Mouse (Mus musculus) midbrain, embryonic 14.5 days (tissue): Measurements from ENCODE around the gene Tmem40. TPM values are rescaled to one million over a fixed set of nuclear protein-coding genes. Genes with fewer than 3 reads are reported as not detected.

Experiments
- ATAC-seq: fragments of 200-750 bp; cut with Nextera tagmentation; 2 replicates; pipeline ENCODE4 v1.8.0; 2017; ENCODE audit warnings: moderate number of reproducible peaks, moderate library complexity; ENCODE audit not compliant: low FRiP score, low TSS enrichment
- DNase-seq: peaks from one replicate; pipeline ENCODE4 v3.0.0-alpha.2; 2015
- H3K27ac ChIP-seq: fragments of 300-500 bp; sonication (generic); replicated peaks from 2 replicates; pipeline ENCODE4 v1.5.1; 2014; ENCODE audit warnings: mild to moderate bottlenecking, low read depth, low read length, moderate library complexity
- H3K27me3 ChIP-seq: fragments of 300-500 bp; sonication (generic); 2 replicates; pipeline ENCODE4 v1.6.1; 2014; ENCODE audit warnings: low read length, control low read depth, mixed read lengths; ENCODE audit not compliant: control insufficient read depth, insufficient read depth
- H3K36me3 ChIP-seq: fragments of 300-500 bp; sonication (generic); 2 replicates; pipeline ENCODE4 v1.6.1; 2014; ENCODE audit warnings: low read length, control low read depth; ENCODE audit not compliant: control insufficient read depth, insufficient read depth
- H3K4me1 ChIP-seq: fragments of 300-500 bp; sonication (generic); 2 replicates; pipeline ENCODE4 v1.6.1; 2014; ENCODE audit warnings: mild to moderate bottlenecking, antibody characterized with exemption, low read length, control low read depth; ENCODE audit not compliant: control insufficient read depth, insufficient read depth
- H3K4me2 ChIP-seq: fragments of 300-500 bp; sonication (generic); 2 replicates; pipeline ENCODE4 v1.6.1; 2014; ENCODE audit warnings: mild to moderate bottlenecking, low read length, moderate library complexity
- H3K4me3 ChIP-seq: fragments of 300-500 bp; sonication (generic); replicated peaks from 2 replicates; pipeline ENCODE4 v1.5.1; 2014; ENCODE audit warnings: low read depth, low read length
- H3K9ac ChIP-seq: fragments of 300-500 bp; sonication (generic); replicated peaks from 2 replicates; pipeline ENCODE4 v1.6.1; 2014; ENCODE audit warnings: mild to moderate bottlenecking, low read length, moderate library complexity
- H3K9me3 ChIP-seq: fragments of 300-500 bp; sonication (generic); 2 replicates; pipeline ENCODE4 v1.6.1; 2016; ENCODE audit warnings: low read length, control low read depth, mixed read lengths; ENCODE audit not compliant: control insufficient read depth
- WGBS: fragments of 180-500 bp; shearing (Covaris S2); extraction: QIAGEN DNeasy Blood & Tissue Kit; methylation state at CpG from one replicate; pipeline ENCODE4 v1.1.7; 2014; 5-methylcytosine and 5-hydroxymethylcytosine counted together
- polyA plus RNA-seq: library from polyadenylated mRNA; unstranded; fragments of >200 nt; fragmentation: Nextera tagmentation; extraction: Ambion mirVana; gene quantifications from 2 replicates; pipeline ENCODE4 v1.2.1, GENCODE M21; 2014

The Tmem40 gene
- polyA plus RNA-seq, 1 experiment from 2014 or later: 0.66 TPM

GRCm38 (mm10) chr6:115801811-115802210, 39.6 kb upstream of the Tmem40 start:
- no peak overlapping the region for H3K9ac ChIP-seq
- peaks cover 99% of the 10 kb centered on the region for H3K36me3 ChIP-seq
- H3K4me1 ChIP-seq: peaks cover 5% of the 10 kb centered on the region
- H3K27ac ChIP-seq: no peak overlapping the region
- no peak overlapping the region for H3K4me2 ChIP-seq
- DNase-seq: no peak
- ATAC-seq: no peak
- no peaks in the 10 kb centered on the region for H3K27me3 ChIP-seq
- no peak overlapping the region for H3K4me3 ChIP-seq
- WGBS: 97% methylated on average over 3 of the region's 3 CpGs
- H3K9me3 ChIP-seq: no peaks in the 10 kb centered on the region

GRCm38 (mm10) chr6:115792691-115793215, 30.5 kb upstream of the Tmem40 start:
- no peaks in the 10 kb centered on the region for H3K27me3 ChIP-seq
- H3K27ac ChIP-seq: no peak overlapping the region
- H3K9me3 ChIP-seq: no peaks in the 10 kb centered on the region
- no peak for ATAC-seq
- H3K36me3 ChIP-seq: peaks cover 95% of the 10 kb centered on the region
- no peaks in the 10 kb centered on the region for H3K4me1 ChIP-seq
- no peak overlapping the region for H3K9ac ChIP-seq
- no peak for DNase-seq
- 94% methylated on average over 21 of the region's 21 CpGs for WGBS
- H3K4me3 ChIP-seq: no peak overlapping the region
- H3K4me2 ChIP-seq: no peak overlapping the region

DNA sequence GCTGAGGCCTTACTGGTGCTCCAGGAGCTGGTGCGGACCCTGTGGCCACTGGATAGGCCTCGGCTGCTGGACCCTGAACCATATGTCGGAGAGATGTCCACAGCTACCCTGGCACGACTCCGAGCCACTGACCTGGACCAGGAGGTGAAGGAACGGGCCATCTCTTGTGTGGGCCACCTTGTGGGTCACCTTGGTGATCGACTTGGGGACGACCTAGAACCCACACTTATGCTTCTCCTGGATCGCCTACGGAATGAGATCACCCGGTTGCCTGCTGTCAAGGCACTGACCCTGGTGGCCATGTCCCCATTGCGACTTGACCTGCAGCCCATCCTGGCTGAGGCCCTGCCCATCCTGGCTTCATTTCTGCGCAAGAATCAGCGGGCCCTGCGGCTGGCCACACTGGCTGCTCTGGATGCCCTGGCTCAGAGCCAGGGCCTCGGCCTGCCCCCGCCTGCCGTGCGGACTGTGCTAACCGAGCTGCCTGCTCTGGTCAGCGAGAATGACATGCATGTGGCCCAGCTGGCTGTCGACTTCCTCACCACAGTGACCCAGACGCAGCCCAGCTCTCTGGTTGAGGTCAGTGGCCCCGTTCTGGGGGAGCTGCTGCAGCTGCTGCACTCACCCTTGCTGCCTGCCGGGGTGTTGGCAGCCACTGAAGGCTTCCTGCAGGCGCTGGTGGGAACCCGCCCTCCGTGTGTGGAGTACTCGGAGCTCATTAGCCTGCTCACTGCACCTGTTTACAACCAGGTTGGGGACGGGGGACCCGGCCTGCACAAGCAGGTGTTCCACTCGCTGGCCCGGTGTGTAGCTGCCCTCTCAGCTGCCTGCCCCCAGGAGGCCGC, 29.9 kb upstream of the Tmem40 start:
- H3K36me3 ChIP-seq: peaks cover 94% of the 10 kb centered on the region
- H3K9ac ChIP-seq: no peak overlapping the region
- no peaks in the 10 kb centered on the region for H3K27me3 ChIP-seq
- no peak overlapping the region for H3K4me3 ChIP-seq
- DNase-seq (no peak), ATAC-seq (no peak)
- WGBS: 92% methylated on average over 34 of the region's 34 CpGs
- H3K27ac ChIP-seq: no peak overlapping the region
- H3K9me3 ChIP-seq: no peaks in the 10 kb centered on the region
- H3K4me1 ChIP-seq: no peaks in the 10 kb centered on the region
- no peak overlapping the region for H3K4me2 ChIP-seq

- Histone ChIP-seq H3K27ac (no peak overlapping the region), H3K36me3 (peaks cover 94% of the 10 kb centered on the region), H3K9ac (no peak overlapping the region), H3K4me1 (no peaks in the 10 kb centered on the region), H3K4me2 (no peak overlapping the region), H3K27me3 (no peaks in the 10 kb centered on the region), H3K4me3 (no peak overlapping the region), H3K9me3 (no peaks in the 10 kb centered on the region)
- no peak for ATAC-seq
- WGBS: 85% methylated on average over 10 of the region's 10 CpGs
- no peak for DNase-seq
Measured at GRCm38 (mm10) chr6:115791016-115791415, 28.8 kb upstream of the Tmem40 start.

DNA sequence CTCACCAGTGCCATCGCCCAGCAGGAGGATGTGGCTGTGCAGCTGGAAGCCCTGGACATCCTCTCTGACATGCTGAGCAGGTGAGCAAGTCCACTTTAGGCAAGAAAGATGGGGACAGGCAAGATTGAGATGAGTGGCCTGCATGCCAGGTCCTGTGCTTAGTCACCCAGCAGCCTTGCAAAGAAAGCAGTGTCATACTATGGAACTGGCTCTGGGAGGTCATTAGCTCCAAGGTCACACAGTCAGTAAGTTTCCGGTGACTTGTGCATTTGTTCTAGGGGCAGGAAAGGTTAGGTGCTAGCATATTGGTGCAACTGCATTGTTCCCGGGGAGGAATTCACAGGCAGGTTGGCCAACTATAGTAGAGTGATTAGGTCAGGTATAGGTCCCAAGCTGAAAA, 20.6 kb upstream of the Tmem40 start:
- WGBS: 93% methylated on average over 3 of the region's 3 CpGs
- Histone ChIP-seq H3K36me3 (peaks cover 78% of the 10 kb centered on the region), H3K4me2 (no peak overlapping the region), H3K9ac (no peak overlapping the region), H3K27ac (no peak overlapping the region), H3K9me3 (no peaks in the 10 kb centered on the region), H3K27me3 (no peaks in the 10 kb centered on the region), H3K4me1 (no peaks in the 10 kb centered on the region), H3K4me3 (no peak overlapping the region)
- ATAC-seq: no peak
- no peak for DNase-seq

DNA sequence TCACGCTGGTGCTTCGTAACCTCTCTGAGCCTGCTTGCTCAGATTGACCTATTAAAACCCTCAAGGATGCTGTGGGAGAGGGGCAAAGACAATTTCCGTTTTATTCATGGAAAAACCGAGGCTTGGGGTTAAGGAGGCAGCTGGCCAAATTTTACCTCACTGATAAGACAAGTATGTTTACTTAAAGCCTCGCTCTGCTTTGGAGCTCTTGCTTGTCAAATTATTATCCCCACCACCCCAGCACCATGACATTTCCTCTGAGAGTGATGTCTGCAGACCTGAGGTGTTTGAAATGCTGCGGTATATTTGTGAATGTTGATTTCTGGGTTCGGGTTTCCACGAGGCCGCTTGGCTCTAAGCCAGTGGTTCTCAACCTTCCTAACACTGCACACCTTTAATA, 14.2 kb upstream of the Tmem40 start:
- no peak for DNase-seq
- Histone ChIP-seq H3K9ac (no peak overlapping the region; the same call in 1 of the 2 replicates), H3K9me3 (no peaks in the 10 kb centered on the region), H3K36me3 (peaks cover 15% of the 10 kb centered on the region), H3K27me3 (no peaks in the 10 kb centered on the region), H3K27ac (no peak overlapping the region), H3K4me1 (peaks cover 18% of the 10 kb centered on the region), H3K4me3 (peak overlapping the region; percentile 60; the same call in 1 of the 2 replicates), H3K4me2 (peak overlapping the region; percentile 81)
- 75% methylated on average over 9 of the region's 9 CpGs for WGBS
- ATAC-seq: no peak

DNA sequence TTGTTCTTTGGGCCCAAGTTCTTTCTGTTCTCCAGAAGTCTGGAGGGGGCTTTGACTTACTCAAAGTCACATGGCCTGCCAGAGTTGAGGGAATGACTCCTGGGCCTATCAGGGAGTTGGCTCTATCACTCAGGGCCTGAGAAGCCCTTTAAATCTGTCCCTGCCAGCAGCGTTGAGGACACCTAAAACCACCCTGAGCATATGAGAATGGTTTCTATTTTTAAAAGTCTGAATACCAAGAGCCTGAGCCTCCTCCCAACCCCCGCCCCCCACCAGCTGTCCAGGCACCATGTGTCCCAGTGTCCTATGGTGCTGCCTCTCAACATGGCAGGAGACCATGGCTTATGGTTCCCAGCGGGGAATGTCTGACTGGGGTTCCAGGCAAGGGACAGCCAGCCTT, 13.6 kb upstream of the Tmem40 start:
- H3K27ac ChIP-seq: no peak overlapping the region
- H3K4me2 ChIP-seq: peak overlapping the region; percentile 81
- peaks cover 18% of the 10 kb centered on the region for H3K4me1 ChIP-seq
- no peaks in the 10 kb centered on the region for H3K27me3 ChIP-seq
- WGBS: 53% methylated on average over 3 of the region's 3 CpGs
- no peak for DNase-seq
- no peaks in the 10 kb centered on the region for H3K9me3 ChIP-seq
- peak overlapping the region; percentile 60 for H3K4me3 ChIP-seq
- peaks cover 9% of the 10 kb centered on the region for H3K36me3 ChIP-seq
- peak overlapping the region; percentile 70; the same call in 1 of the 2 replicates for H3K9ac ChIP-seq
- ATAC-seq: no peak

DNA sequence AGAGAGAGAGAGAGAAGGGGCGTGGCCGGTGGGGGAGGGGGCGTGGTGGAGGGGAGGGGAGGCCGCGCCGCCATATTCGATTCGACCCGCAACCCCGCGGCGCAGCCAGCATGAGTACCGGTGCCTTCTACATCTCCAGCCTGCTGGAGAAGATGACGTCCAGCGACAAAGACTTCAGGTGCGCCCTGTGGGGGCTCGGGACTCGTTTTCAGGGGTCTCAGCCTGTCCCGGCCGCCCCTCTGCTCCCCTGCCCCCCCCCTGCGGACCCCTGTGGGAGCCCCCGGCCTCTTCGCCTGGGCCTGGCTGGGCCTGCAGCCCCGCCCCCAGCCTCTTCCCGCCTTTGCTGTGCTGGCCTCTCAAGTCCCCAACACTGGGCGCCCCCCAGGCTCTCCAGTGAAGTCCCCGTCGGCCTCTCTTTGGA, 12.3 kb upstream of the Tmem40 start, which contains the start of gene Cand2:
Gene Cand2 (plus strand): TSS at position 38 of the 421 bp plus-strand sequence.
- H3K4me3 ChIP-seq: peak within 1 kb of the TSS; percentile 60
- peak within 1 kb of the TSS; percentile 70 for H3K9ac ChIP-seq
- 0% methylated on average over 28 of the region's 28 CpGs for WGBS
- peak within 1 kb of the TSS; percentile 81 for H3K4me2 ChIP-seq
- peaks cover 18% of the 10 kb centered on the region for H3K4me1 ChIP-seq
- H3K27ac ChIP-seq: peak within 1 kb of the TSS; percentile 65
- ATAC-seq (peak; percentile 86), DNase-seq (peak; percentile 88)
- H3K27me3 ChIP-seq: no peaks in the 10 kb centered on the region
- no peaks in the 10 kb centered on the region for H3K36me3 ChIP-seq
- no peaks in the 10 kb centered on the region for H3K9me3 ChIP-seq
